Mouse (Mus musculus) cerebellum, adult 8-10 months (tissue): ENCODE measurements around the gene Ear1.
"Not testable (repeated sequence)": the region's sequence is repeated elsewhere in the genome, so short reads cannot be mapped to it uniquely, and the experiment has no call there.

Source experiments
- DNase-seq: peaks from one replicate; pipeline ENCODE4 v3.0.0; 2022

The Ear1 gene

GRCm38 (mm10) chr14:43875417-43875816, at the start of gene Ear1:
Gene Ear1, minus strand, starts transcription at chr14:43875517.
- DNase-seq: not testable (repeated sequence)

GRCm38 (mm10) chr14:43924688-43925403, 49.5 kb upstream of the Ear1 start, which contains the start of gene Gm8113:
Gene Gm8113, plus strand, starts transcription at chr14:43925390.
- peak; percentile 17 for DNase-seq

GRCm38 (mm10) chr14:43923459-43923858, 48.1 kb upstream of the Ear1 start, which contains the start of gene Ear10:
Gene Ear10, minus strand, starts transcription at chr14:43923559.
- DNase-seq: not testable (repeated sequence)

- DNase-seq: not testable (repeated sequence)
Measured at GRCm38 (mm10) chr14:43918214-43918613, 42.9 kb upstream of the Ear1 start.

DNA sequence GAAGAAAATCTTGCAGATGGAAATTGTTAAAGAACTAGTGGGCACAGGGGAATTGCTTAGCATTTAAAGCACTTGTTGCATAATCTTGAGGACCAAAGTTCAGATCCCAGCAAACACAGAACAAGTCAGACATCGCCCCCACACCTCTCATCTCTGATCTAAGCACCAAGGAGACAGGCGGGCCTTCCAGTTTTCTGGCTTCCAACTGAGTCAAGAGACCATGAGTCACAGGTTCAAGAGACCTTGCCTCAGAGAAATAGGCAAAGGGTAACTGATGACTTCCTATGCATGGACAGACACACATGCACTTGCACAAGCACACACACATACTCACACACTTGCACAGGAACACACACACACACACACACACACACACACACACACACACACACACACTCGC, 23.3 kb upstream of the Ear1 start:
- not testable (repeated sequence) for DNase-seq

DNA sequence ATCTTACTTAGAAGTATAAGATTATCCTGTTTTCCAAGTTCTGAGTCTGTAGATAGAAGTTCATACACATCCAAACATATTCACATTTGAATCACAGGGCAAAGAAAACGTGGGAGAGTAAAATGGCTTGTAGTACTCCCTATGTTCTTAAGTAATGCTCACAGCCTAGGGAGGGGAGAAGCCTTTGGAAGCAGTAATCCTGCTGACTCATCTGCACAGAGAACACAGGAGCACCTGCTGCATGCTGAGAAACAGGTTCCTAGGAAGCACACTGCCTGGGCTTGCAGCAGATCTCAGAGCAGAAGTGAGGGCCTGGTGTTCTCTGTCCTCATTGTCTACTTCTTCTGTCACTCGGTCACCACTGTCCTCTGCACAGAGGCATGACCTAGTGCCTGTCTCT, 20.0 kb upstream of the Ear1 start:
- not testable (repeated sequence) for DNase-seq

DNA sequence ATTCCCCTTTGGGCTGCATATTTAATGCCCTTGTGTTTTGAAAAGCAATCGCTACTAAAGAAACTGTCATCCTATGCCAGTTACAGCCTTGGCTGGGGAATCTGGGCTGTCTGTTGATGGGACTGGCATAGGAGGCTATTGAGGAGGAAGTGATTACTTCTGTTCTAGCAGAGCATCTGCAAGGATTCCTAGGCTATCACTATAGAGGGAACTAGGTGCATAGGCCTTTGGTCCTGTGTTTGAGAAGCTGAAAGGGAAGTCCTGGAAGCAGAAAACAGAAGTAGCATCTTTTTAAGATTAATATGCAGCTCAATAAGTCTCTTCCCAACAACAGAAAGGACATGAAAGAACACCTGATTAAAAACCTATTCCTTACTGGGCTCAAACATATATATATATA, 16.0 kb upstream of the Ear1 start:
- not testable (repeated sequence) for DNase-seq

GRCm38 (mm10) chr14:43886235-43886634, 10.9 kb upstream of the Ear1 start:
- DNase-seq: not testable (repeated sequence)

GRCm38 (mm10) chr14:43879966-43880545, 4.7 kb upstream of the Ear1 start:
- not testable (repeated sequence) for DNase-seq

GRCm38 (mm10) chr14:43877789-43878188, 2.5 kb upstream of the Ear1 start:
- DNase-seq: not testable (repeated sequence)

DNA sequence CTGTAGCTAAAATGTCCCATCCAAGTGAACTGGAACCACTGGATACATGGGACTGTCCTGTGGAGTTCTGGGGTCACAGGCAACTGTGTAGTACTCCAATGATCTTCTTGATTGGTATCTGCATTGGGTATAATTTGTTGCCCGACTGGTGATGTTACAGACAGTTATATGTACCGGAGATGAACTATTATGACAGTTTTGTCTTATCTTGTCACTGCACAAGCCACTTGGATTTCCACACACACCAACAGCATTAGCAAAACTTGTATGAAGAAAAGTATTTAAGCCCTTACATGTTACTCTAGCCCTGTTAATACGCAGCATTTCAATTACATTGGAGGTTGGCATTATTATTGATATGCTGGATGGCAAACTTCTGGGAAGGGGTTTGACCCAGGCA, 455 bp downstream of the Ear1 start:
- DNase-seq: not testable (repeated sequence)

DNA sequence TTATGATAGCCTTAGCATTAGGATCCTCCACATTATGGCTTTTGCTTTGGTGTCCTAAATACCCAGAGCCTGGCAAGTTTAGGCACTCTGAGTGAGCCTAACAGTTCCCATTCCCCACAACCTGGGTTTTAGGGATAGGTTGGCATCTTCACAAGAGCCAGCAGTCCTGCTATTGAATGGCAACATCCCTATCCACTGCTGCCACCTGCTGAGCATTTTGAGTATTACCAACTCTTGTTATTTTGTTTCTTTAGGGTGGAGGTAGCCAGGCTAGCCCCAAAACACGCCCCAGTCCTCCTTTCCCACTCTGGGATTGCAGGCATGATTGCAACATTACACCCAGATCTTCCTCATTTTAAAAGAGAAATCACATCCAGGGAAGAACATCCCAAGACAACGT, 14.8 kb downstream of the Ear1 start:
- not testable (repeated sequence) for DNase-seq

DNA sequence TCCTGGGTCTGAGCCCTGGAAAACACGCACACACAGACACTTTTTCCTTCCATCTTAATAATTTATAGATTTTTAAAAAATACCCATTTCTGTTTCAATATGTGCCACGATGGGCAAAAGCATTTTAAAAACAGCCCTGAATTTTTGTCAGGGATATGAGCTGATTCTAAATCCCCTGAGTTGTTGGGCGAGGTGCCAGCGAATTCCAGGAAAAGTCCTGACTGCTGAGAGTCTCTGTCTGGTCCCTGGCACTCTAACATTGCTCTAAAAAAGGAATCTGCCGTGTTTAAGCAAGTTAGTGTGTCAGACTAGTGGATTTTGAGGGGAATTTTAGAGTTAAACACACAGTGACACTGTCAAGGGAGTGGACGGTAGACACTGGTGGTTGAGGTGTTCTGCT, 15.9 kb downstream of the Ear1 start:
- DNase-seq: not testable (repeated sequence)

DNA sequence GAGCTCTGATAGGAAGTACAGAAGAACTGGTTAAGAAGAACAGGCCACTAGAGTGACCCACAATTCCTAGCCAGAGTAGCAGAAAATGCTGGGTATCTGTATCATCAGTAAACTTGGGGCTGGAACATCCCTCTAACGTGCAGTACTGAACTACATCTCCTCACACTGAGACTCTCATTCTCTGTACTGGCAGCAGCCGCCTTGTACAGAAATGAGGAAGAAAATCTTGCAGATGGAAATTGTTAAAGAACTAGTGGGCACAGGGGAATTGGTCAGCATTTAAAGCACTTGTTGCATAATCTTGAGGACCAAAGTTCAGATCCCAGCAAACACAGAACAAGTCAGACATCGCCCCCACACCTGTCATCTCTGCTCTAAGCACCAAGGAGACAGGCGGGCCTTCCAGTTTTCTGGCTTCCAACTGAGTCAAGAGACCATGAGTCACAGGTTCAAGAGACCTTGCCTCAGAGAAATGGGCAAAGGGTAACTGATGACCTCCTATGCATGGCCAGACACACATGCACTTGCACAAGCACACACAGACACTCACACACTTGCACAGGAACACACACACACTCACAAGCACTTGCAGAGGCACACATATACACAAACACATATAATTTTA, 31.3 kb downstream of the Ear1 start:
- not testable (repeated sequence) for DNase-seq

- DNase-seq: not testable (repeated sequence)
Measured at GRCm38 (mm10) chr14:43840976-43841375, 34.3 kb downstream of the Ear1 start.

DNA sequence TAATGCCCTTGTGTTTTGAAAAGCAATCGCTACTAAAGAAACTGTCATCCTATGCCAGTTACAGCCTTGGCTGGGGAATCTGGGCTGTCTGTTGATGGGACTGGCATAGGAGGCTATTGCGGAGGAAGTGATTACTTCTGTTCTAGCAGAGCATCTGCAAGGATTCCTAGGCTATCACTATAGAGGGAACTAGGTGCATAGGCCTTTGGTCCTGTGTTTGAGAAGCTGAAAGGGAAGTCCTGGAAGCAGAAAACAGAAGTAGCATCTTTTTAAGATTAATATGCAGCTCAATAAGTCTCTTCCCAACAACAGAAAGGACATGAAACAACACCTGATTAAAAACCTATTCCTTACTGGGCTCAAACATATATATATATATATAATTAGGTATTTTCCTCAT, 40.0 kb downstream of the Ear1 start:
- DNase-seq: not testable (repeated sequence)

- not testable (repeated sequence) for DNase-seq
Measured at GRCm38 (mm10) chr14:43830385-43830784, 44.9 kb downstream of the Ear1 start.

GRCm38 (mm10) chr14:43824176-43824575, 51.1 kb downstream of the Ear1 start:
- DNase-seq: not testable (repeated sequence)

DNA sequence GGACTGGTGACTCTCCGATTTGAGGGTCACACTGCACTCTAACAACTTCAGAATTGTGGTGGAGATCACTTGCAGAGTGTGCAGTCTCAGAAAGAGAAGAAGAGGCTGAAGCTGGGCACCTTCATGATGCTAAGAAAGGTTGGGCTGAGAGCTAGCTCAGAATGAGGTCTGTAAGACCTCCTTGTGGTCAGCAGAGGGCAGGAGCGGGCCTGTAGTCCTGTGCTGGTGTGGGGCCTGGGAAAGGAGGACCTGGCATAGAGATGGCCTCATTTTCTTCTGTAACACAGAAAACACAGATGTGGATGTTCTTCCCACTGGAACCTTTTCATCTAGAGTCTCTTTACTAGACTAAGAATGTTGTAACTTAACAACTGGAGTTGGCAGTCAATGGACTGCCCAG, 53.4 kb downstream of the Ear1 start:
- not testable (repeated sequence) for DNase-seq

DNA sequence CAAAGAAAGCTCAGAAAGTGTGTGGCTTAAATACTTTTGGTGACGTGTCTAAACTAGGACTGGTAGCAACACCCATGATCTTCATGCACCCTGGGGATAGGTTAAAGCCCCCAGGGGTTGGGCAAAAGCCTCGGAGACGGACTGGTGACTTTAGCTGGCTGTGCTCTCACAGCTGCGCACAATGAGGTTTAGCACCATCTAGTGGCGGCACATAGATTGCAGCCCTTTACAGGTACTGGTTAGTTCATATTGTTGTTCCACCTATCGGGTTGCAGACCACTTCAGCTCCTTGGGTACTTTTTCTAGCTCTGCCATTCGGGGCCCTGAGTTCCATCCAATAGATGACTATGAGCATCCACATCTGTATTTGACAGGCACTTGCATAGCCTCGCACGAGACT, 62.9 kb downstream of the Ear1 start:
- DNase-seq: not testable (repeated sequence)

DNA sequence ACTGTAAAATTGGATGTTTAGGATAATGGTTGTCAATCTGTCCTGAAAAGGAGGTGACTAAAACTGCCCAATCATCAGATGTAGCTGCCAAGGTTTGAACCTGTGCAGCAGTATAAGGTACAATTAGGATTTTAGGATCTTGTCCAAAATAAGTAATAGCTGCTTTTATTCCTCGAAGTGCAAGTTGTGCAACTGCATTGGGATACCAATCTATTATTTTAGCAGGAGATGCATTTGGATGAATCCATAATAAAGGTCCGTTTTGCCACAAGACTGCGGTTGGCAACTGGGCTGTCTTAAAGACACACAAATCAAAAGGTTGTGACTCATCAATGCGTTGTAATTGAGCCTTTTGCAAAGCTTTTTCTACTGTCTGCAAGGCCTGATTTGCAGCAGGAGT, 67.2 kb downstream of the Ear1 start:
- DNase-seq: not testable (repeated sequence)

DNA sequence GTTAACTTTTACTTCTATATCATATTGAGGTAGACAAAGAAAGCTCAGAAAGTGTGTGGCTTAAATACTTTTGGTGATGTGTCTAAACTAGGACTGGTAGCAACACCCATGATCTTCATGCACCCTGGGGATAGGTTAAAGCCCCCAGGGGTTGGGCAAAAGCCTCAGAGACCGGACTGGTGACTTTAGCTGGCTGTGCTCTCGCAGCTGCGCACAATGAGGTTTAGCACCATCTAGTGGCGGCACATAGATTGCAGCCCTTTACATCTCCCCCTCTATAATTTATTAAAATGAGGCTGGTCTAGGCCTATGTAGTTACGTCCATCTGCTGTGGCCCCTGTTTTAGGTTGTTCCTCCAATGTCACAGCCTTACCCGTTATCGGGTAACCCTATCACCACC, 70.9 kb downstream of the Ear1 start:
- DNase-seq: not testable (repeated sequence)

- DNase-seq: not testable (repeated sequence)
Measured at GRCm38 (mm10) chr14:43796905-43797470, 78.3 kb downstream of the Ear1 start.
